Mouse (Mus musculus): ENCODE measurements around the gene Sult1b1. TPM values are rescaled to one million over a fixed set of nuclear protein-coding genes. Genes with fewer than 3 reads are reported as not detected.
"Not testable (repeated sequence)": the region's sequence is repeated elsewhere in the genome, so short reads cannot be mapped to it uniquely, and the experiment has no call there.

Gene Sult1b1
- polyA plus RNA-seq (2017; shearing (Covaris generic)) = not detected

DNA sequence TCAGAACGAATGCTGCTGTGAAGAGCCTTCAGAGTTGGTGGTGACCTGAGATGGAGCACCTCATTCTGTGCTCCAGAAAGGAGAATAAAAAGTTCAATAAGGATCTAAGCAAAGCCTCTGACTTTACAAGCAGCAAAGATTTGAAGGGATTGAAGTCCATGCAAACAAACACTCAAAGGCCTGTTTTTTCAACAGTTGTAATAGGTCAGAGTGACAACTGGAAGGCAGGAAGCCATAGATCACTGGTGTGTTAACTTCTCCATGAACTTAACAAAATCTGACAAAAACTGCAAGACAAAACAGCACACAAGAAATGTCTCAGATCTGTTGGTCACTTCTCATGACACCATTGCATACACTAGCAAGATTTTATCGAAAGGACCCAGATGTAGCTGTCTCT, at the start of gene Sult1b1:
TSS of gene Sult1b1 (minus strand) at position 85 of the 400 bp plus-strand sequence.
- ATAC-seq = no peak

DNA sequence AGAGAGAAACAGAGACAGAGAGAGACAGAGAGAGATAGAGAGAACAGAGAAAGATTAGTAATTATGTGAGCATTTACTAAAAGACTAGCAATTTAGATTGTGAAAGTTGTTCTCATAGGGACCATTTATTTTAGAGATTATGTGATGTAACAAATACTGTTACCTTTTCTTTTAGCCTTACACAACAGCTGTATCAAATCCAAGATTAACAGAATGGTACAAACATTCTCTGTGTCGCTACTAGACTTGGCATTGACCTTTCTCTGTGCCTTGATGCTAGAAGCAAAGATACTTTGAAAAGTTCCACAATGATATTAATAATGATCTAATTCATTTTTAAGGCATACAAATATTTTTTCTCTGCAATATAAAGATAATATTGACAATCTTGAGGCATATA, 42.4 kb upstream of the Sult1b1 start:
- ATAC-seq = no peak

DNA sequence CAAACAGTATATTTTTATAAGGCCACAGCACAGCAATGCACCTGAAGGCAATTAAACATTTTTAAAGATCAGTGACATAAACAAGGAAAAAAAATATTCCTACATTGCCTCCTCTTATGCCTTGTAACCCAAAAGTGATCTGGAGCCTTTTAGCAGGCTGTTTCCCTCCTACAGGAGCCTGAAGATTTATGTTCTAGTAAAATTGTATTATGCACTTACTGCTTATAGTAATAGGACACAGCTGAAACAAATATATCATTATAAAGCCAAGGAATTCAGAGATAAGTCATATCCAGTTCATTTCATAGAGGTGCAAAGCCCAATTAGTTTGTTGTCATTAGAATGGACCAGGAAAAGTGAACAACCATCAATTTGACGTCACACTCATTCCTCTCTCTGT, 36.2 kb upstream of the Sult1b1 start:
- no peak for ATAC-seq

DNA sequence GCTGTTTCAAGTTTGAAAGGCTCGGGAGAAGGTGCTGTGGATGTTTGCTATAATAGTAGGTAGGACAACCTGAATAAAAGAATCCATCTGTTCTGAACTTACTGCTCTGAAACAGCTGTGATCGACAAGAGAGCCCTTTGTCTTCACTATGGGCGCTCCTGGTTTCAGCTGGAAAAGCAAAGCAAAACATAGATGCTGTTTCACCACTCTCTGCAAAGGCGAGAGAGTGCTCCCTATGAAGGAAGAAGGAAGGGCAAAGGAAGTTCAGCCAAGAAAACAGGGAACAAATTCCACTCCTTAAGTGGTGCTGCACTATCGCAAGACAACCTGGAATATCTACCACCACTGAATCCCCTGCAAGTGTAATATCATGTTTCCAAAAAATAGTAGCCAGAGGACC, 35.5 kb upstream of the Sult1b1 start:
- ATAC-seq = no peak

DNA sequence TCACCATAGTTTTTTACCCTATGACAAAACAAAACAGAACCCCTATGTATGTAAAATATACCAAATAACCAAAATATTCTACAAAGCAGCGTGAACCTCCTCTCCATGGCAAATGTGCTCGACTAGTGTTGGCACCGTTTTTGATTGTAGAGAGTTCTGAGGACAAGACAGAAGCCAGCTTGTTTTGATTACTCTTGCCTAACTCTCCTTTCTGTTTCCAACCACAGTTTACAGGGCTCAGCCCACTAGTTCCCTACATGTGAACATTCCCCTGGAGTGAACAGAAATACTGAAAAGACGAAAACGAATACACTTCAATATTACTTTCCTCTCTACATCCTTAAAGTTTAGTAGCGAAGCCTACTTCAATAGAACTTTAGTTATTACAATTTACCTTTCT, 34.8 kb upstream of the Sult1b1 start:
- ATAC-seq = no peak

DNA sequence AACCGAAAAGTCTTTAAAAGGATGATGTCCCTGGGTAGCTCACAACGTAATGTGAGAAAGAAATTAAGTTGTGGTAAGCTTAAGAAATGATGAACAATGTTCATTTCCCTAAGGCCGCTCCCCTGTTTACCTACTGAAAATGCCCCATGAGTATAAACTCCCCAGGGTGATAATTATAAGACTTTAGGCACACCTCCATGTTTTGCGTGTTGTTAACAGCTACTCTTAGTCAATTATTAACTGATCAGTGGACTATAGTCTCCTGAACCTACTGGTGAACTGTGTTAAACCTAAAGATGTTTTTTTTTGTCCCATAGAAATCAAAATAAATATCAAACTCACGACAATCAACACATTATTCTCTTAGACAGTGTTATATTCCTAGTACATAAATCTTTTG, 30.9 kb upstream of the Sult1b1 start, which contains the start of gene Sult1d1:
TSS of gene Sult1d1 (minus strand) at position 183 of the 400 bp plus-strand sequence.
- no peak for ATAC-seq

DNA sequence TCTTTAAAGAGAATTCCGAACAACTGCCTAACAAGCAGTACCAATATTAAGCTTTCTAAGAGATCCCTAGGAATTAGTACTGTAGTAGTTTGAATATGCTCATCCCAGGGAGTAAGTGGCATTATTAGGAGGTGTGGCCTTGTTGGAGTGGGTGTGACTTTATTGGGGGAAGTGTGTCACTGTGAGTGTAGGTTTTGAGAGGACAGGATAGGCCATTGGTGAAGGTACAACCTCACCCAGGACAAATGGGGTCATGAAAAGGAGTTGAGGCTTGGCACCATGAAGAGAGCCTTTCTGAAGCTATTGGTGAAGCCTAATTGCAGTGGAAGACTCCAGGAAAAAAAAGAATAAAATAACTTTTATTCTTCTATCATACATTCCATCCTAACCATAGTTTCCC, 29.3 kb upstream of the Sult1b1 start:
- no peak for ATAC-seq

DNA sequence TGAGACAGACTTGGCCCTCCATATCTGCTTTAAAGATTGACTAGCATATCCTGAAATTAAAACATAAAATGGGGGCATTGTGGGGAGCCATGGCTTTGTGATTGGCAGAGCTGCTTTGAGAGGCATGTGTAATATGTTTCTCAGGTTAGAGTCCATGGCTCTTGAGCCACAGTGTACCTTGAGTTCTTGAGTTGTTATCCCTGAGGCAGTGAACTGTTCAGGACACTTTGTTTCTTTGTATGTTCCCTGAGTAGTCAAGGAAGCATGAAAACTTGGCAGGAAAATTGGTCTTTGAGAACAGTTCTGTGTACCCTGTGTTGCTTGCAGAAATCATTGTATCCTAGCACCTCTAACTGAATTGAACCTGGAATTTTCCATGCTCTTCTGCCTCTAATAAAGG, 25.0 kb upstream of the Sult1b1 start:
- ATAC-seq = no peak

DNA sequence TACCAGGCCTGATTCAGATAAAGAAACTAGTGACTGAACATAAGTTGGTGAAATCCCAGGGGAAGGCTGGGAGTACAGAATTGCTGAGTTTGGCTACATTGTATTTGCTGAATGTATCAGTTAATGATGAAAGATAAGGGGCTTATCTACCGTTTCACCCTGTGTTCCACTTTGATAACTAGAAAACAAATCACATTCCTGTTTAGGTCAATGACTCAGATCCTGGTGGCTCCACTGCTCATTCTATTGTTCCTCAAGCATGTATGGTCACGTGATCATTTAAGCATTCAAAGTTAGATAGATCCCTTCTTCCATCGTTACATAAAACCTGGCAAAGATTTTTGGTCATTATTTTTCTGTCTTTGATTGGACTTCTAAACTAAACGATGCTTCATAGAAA, 24.5 kb upstream of the Sult1b1 start:
- no peak for ATAC-seq

DNA sequence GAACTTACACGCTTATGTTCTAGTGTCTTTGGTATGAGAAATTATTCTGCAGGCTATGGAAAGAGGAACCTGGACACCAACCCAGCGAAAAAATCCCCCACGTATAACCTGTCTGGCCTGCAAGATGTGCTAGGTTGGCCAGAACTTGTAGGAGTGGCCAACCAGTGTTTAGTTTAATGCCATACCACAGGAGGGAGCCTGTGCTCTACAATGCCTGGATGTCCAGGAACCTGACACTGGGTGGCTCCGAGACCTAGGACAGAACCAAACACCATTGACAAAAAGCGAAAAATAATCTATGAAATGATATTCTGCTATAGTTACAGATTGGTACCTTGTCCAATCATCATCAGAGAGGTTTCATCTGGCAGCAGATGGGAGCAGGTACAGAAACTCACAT, 22.1 kb upstream of the Sult1b1 start:
- no peak for ATAC-seq

DNA sequence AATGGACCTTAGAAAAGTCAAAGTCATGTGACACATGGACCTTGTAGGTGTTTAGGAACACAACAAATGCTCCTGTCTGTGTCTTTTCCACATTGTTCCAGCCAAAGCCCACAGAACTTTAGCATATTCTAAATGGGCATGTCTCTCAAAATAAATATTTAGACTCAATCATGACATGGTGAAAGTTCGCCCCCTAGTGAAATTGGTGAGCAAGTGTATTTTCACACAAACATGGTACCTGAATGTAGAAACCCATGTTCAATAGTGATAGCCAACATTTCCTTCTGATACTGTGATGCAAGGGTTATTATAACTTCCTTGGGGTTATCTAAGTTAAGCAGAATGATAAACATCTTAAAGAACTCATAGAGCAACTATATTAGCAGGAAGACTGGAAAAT, 12.9 kb upstream of the Sult1b1 start:
- ATAC-seq = no peak

DNA sequence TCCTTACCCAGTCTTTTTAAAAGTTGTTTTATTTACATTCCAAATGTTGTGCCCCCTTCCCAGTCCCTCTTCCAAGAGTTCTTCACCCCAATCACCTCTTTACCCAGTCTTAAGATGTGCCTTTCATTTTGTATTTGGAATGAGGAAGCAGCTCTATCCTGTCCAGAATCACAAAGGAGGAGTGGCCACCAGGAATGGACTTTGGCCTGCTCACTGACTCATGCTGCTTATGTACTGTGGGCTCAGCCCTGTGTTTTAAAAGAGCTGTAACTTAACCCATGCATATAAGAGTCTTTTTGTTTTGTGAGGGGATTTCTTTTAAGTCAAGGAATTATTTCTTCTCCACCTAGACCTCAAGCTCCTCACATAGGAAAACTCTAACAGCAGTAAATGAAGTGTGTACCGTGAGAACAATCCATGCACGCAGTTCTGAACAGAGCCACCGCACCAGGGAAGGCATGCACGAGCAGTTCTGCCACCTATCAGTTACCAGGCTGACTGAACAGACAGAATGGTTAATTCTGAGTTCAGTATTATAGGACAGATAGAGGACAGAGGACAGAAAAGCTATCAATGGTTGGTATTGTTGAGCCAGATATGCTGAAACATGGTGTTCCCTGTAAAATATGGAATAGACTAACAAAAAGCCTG, 1.9 kb downstream of the Sult1b1 start:
- no peak for ATAC-seq

DNA sequence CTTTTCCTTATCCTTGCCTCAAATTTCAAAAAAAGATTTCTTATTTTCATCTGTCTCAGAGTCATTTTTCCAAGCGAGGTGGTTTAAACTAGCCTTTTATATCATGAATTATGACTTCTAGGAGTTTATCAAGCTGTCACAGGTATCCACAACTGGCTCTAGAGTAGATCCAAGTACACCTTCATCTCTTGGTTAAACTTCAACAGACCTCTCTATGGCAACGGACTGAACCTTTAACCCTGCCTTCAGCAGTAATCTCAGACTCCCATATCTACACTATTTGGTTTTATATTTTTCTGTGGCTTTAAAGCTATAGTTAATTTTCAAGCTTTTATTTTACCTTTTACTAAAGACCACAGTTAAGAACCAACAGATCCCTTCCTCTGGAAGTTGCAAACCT, 5.7 kb downstream of the Sult1b1 start:
- ATAC-seq = no peak

DNA sequence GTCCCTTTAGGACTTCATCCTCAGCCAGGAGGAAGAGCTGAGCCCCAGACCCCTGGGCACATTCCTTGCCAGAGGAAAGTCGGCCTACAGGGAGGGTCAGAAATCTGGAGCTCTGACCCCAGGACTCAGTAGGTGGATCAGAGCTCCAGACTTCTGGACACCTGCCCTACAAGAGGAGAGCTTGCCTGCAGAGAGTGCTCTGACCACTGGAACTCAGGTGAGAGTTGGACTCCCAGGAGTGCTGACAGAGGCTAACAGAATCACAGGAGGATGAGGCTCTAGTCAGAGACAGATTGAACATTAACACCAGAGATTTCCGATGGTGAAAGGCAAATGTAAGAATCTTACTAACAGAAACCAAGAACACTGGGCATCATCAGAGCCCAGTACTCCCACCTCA, 14.4 kb downstream of the Sult1b1 start:
- not testable (repeated sequence) for ATAC-seq

DNA sequence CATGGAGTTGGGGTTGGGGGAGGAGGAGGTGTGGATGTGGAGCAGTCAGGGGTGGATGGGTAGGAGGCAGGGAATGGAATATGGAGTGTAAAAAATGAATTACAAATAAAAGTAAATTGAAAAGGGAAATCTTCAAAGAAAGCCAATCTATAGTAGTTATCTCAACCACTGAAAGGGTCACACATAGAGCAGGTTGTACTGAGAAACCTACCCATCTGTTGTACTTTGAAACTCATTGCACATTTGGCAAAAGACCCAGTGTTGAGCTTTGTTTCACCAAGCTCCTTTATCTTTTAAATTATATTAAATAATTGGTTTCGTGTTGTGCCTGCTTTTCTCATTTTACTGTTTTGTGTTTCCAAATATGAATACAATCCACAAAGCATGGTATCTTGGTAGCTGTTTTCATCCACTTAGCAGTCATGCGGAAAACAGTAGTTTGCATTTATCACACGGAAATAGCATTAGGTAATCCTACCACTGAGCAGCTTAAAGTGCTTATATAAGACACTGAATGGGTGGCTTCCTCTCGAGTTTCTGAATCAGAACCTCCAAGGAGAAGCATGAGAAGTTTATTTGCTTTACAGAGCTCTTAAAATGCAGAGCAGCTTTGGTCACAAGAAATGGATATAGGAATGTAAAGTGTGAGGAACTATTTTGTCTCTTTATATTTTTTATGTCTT, 32.1 kb downstream of the Sult1b1 start:
- ATAC-seq = no peak

DNA sequence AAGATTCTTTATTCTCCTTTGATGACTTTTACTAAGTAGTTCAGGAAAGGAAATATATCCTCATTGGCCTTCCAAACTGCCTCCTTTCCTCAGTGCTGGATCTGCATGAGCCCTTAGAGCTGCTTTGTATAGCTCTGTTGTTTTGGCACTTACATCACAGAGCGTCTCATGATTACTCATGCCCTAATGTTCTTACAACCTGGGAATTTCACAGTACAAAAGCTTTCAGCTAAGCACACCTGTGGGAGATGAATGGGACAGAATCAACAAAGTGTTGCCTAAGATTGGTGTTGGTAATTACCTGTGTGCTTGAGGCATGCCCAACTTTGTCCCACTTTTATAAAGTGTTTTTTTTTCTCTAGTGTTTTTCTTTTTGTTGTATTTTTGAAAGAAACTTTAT, 35.3 kb downstream of the Sult1b1 start:
- ATAC-seq = no peak

DNA sequence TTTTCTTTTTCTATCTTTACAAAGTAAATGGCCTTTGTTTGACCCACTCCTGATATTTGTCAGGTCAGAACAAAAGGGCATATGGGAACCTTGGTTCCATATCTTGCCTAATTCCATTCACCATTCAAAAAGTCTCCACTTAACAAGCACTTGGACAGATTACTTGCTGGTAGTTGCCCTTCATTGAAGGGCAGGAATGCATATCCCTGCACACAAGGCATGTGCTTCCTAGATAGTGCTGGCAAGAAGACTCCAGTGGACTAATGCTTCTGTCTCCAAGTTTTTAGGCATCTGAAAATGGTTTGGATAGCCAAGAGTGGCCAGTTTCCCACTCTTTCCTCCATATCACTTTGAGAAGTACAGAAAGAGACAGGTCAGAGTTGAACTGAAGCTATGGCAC, 38.7 kb downstream of the Sult1b1 start:
- ATAC-seq = no peak

DNA sequence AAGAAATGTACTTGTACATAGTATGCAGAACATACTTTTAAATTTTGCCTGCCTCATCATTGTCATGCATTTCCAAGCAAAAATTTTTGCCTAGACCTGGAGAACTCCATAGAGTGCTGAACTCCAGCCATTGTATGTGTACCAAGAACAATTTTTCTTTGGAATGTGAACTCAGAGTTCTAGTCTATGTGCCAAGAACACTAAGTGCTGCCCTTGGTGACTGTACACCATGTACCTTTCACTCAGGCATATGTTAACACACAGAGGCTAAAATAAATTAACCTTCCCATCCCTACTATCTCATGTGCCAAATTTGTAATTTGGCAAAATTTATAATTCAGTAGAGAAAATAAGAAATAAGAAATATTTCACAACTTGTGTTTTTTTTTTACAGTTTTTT, 39.1 kb downstream of the Sult1b1 start:
- no peak for ATAC-seq

DNA sequence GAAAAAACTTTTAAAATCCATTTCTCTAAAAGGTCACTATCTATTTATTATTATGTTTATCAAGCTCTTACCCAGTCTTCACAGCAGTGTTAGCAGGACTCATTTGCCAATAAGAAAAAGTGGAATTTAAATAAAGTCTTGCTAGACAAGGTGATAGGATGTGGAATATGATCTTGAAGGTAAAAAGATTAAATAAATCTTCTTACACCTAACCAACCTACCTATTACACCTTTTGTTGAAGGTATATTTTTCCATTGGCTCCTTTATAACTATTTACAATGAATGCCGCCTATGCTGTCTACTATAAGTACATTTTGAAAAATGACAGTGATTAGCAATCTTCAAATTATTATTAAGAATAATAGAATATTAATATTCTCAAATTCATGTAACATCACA, 47.2 kb downstream of the Sult1b1 start, which contains the start of gene Ugt2a1:
TSS of gene Ugt2a1 (minus strand) at position 101 of the 400 bp plus-strand sequence.
- no peak for ATAC-seq

DNA sequence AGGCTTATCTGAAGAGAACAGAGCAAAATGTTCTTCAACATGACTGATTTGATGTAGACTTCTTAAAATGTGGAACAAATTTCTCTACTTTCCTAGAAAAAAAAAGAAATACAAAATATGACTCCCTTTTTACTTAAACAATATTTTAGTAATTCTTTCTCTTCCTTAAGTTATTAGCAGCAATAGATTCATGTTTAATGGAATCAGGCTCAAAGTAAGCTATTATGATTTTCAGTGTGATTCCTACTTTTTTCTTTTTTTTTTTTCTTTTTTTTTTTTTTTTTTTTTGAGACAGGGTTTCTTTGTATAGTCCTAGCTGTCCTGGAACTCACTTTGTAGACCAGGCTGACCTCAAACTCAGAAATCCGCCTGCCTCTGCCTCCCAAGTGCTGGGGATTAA, 51.3 kb downstream of the Sult1b1 start, which contains the start of gene Gm43638:
TSS of gene Gm43638 (minus strand) at position 101 of the 400 bp plus-strand sequence.
- not testable (repeated sequence) for ATAC-seq

DNA sequence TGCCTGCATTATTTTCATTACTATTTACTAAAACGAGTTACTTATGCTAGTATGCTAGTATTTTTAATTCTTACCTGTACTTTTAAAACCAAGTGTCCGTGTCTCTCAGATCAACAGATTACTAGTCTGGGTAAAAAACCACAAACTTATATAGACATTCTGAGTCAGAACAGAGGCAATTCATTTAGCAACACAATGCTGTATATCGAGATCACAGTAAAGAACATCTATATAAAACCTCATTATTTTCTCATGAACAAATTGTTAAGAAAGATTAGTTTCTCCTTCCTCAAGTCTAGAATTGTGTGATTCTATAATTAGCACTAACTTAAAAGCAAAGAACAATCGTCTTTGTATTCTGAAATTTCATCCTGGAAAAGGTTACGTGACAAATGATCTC, 55.8 kb downstream of the Sult1b1 start, which contains the start of gene Ugt2a2:
TSS of gene Ugt2a2 (minus strand) at position 101 of the 400 bp plus-strand sequence.
- ATAC-seq = no peak
